Mouse (Mus musculus): ENCODE results near the gene Rpain. TPM values are rescaled to one million over a fixed set of nuclear protein-coding genes. Genes with fewer than 3 reads are reported as not detected.
A peak's percentile ranks its signal among the peaks of the same experiment; 100 is the strongest.

The Rpain gene
- 69.7 and 73.0 TPM in 2 replicates for polyA plus RNA-seq (2016; fragmentation: Nextera tagmentation; extraction: Ambion mirVana)

DNA sequence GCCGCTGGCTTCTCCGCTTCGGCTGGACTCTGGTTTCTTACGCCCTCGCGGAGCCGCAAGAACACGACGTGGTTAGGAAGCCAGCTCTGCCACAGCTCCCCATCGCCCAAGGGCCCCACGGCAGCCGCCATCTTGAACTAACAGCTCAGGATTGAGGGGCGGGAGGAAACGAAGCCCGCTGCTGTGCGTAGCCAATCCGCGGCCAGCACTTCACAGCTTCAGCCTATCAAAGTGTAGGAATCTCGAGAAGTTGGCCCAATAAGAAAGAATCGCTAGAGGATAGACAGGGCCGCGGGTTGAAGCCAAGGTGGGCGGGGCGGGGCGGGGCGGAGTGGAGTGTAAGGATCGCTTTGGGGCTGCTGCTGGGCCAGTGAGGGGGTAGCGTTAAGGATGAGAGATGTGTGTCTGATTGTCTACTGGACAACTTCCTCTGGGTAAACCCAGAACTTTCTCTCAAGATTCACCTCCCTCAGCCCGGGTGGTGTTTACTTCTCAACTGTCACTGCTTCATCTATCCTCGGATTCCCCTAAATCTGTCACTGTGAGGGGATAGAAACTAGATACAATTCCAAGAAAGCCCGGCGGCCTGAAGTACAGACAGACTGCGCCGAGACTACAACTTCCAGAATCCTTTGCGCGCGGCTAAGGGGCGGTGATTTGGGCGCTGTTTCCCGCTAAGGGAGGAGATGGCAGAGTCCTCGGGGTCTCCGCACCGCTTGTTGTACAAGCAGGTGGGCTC lies at the start of gene Rpain, which contains the start of gene Nup88:
Rpain (plus strand) TSS at position 393 of the 739 bp plus-strand sequence.
Nup88 (minus strand) TSS at position 153 of the 739 bp plus-strand sequence.
- WGBS: under 1% methylated on average over 43 of the region's 43 CpGs
- H3K4me1 ChIP-seq: peaks cover 12% of the 10 kb centered on the region
- no peaks in the 10 kb centered on the region for H3K27me3 ChIP-seq (replicated peaks)
- peak within 1 kb of the TSS; percentile 88 for H3K4me2 ChIP-seq (replicated peaks)
- no peaks in the 10 kb centered on the region for H3K9me3 ChIP-seq
- peaks cover 33% of the 10 kb centered on the region for H3K36me3 ChIP-seq
- peak within 1 kb of the TSS; percentile 59 for H3K27ac ChIP-seq
- peak; percentile 99 for ATAC-seq (ENCODE audit: low FRiP score, low read depth)
- peak within 1 kb of the TSS; percentile 82 for H3K4me3 ChIP-seq
- peak within 1 kb of the TSS; percentile 89 for H3K9ac ChIP-seq

DNA sequence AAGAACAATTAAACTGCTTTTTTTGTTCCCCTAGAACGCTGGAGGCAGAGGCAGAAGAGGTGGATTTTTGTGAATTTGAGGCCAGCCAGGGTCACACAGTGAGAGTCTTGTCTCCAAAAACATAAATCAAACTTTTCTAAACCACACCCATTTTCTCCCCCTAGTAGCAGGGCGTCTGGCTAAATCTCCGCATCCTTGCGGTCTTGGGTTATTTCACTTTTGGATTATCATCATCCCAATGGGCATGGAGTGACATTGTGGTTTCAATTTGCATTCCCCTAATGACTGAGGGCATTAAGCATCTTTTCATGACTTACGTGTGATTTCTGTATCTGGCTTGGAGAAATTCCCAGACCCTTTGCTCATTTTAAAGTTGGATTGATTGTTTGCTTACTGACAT lies 38.6 kb upstream of the Rpain start:
- no peak overlapping the region for H3K27ac ChIP-seq
- 76% methylated on average over 5 of the region's 5 CpGs for WGBS
- H3K9me3 ChIP-seq: no peaks in the 10 kb centered on the region
- ATAC-seq (ENCODE audit: low FRiP score, low read depth): no peak
- H3K36me3 ChIP-seq: peaks cover 31% of the 10 kb centered on the region
- H3K9ac ChIP-seq: no peak overlapping the region
- H3K4me2 ChIP-seq (replicated peaks): no peak overlapping the region
- no peak overlapping the region for H3K4me3 ChIP-seq
- H3K27me3 ChIP-seq (replicated peaks): no peaks in the 10 kb centered on the region
- no peaks in the 10 kb centered on the region for H3K4me1 ChIP-seq

GRCm38 (mm10) chr11:70935316-70935715 lies 34.7 kb upstream of the Rpain start:
- Histone ChIP-seq H3K9ac (no peak overlapping the region), H3K4me2 (replicated peaks) (no peak overlapping the region), H3K4me1 (no peaks in the 10 kb centered on the region), H3K27me3 (replicated peaks) (no peaks in the 10 kb centered on the region), H3K27ac (no peak overlapping the region), H3K36me3 (peaks cover 59% of the 10 kb centered on the region), H3K9me3 (no peaks in the 10 kb centered on the region), H3K4me3 (no peak overlapping the region)
- 91% methylated on average over 7 of the region's 7 CpGs for WGBS
- ATAC-seq (ENCODE audit: low FRiP score, low read depth): no peak

DNA sequence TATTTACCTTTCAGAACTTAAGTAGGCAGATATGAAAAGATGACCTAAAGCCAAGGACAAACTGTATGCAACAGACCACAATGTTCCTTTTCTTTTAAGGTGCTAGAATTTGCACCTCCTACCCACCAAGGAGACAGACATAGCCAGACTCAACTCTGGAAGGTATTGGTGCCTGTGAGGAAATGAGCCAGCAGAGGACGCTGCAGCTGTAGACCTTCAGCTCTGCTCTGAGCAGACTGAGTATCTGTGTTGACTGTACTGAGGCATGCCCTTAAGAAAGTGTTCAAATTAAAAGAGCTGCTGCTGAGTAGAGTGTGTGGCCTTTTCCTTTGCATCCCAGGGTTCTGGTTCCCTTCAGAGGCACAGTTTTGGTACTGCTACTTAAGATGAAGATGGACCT lies 27.4 kb upstream of the Rpain start:
- Histone ChIP-seq H3K9me3 (no peaks in the 10 kb centered on the region), H3K4me2 (replicated peaks) (no peak overlapping the region), H3K9ac (no peak overlapping the region), H3K4me3 (no peak overlapping the region), H3K36me3 (peaks cover 82% of the 10 kb centered on the region), H3K27ac (no peak overlapping the region), H3K4me1 (no peaks in the 10 kb centered on the region), H3K27me3 (replicated peaks) (no peaks in the 10 kb centered on the region)
- no peak for ATAC-seq (ENCODE audit: low FRiP score, low read depth)
- 86% methylated on average over 1 of the region's 1 CpGs for WGBS

DNA sequence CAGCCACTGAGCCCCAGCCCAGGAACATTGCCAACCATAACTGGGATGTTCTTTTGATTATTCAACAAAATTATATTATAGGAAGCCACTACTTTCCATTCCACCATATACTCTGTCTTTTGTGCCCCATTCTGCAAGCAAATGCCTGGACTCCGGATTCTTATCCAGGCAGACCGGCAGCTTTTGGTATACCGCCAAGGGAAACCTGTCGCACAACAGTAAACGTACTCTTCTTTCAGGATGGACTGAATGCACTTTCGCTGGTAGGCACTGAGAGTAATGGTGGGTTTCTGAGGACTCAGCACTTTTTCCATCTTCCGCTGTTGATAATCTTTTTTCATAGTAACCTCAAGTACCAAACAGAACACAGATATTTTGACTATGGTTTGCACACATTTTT lies 26.4 kb upstream of the Rpain start:
- 93% methylated on average over 7 of the region's 7 CpGs for WGBS
- H3K4me2 ChIP-seq (replicated peaks): no peak overlapping the region
- H3K4me1 ChIP-seq: no peaks in the 10 kb centered on the region
- no peak overlapping the region for H3K9ac ChIP-seq
- no peak overlapping the region for H3K27ac ChIP-seq
- peaks cover 83% of the 10 kb centered on the region for H3K36me3 ChIP-seq
- H3K27me3 ChIP-seq (replicated peaks): no peaks in the 10 kb centered on the region
- no peak overlapping the region for H3K4me3 ChIP-seq
- H3K9me3 ChIP-seq: no peaks in the 10 kb centered on the region
- no peak for ATAC-seq (ENCODE audit: low FRiP score, low read depth)

DNA sequence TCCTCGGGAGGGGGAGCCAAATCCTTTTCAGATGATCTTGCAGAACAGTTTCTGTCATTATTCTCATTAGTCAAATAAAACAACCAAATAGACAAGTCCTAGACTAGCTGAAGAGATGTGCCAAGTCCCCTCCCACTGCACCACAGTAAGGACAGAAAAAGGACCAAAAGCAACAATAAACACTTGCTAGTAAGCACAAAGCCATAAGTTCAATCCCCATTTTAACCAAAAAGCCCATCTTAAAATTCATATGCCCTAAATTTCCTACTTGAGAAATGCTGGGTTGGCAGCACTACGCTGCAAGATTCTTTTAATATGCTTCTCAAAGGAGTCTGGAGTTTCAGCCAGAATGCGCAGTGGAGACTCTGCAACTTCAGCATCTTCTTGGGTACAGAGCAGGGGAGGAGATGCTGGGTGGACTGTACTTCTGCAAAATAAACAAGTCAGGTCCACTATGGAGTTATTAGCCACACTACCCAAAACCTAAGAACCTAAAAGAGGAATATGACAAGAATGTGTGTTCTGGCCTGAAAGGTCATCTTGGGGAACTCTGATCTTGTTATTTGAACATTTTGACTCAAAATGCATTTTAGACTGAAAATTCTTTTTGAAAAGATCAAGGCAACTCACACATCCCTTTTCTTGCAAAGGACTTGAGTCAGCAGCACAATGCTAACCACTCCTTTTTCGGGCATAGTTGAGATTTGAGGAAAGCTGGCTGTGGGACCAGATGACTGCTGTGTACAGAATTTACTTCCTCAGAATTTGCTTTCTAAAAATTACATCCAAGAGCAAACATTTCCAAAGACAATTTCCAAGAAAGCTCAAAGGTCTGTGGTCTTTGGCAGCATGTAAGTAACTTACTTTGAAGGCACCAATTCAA lies 24.8 kb upstream of the Rpain start:
- Histone ChIP-seq H3K9me3 (no peaks in the 10 kb centered on the region), H3K9ac (no peak overlapping the region), H3K27me3 (replicated peaks) (no peaks in the 10 kb centered on the region), H3K4me2 (replicated peaks) (no peak overlapping the region), H3K36me3 (peaks cover 88% of the 10 kb centered on the region), H3K27ac (no peak overlapping the region), H3K4me1 (no peaks in the 10 kb centered on the region), H3K4me3 (no peak overlapping the region)
- ATAC-seq (ENCODE audit: low FRiP score, low read depth): no peak
- 94% methylated on average over 4 of the region's 4 CpGs for WGBS

GRCm38 (mm10) chr11:70954711-70955110 lies 15.3 kb upstream of the Rpain start:
- Histone ChIP-seq H3K9me3 (no peaks in the 10 kb centered on the region), H3K36me3 (peaks cover 89% of the 10 kb centered on the region), H3K27me3 (replicated peaks) (no peaks in the 10 kb centered on the region), H3K27ac (no peak overlapping the region), H3K9ac (no peak overlapping the region), H3K4me2 (replicated peaks) (no peak overlapping the region), H3K4me1 (no peaks in the 10 kb centered on the region), H3K4me3 (no peak overlapping the region)
- no peak for ATAC-seq (ENCODE audit: low FRiP score, low read depth)
- 91% methylated on average over 4 of the region's 4 CpGs for WGBS

DNA sequence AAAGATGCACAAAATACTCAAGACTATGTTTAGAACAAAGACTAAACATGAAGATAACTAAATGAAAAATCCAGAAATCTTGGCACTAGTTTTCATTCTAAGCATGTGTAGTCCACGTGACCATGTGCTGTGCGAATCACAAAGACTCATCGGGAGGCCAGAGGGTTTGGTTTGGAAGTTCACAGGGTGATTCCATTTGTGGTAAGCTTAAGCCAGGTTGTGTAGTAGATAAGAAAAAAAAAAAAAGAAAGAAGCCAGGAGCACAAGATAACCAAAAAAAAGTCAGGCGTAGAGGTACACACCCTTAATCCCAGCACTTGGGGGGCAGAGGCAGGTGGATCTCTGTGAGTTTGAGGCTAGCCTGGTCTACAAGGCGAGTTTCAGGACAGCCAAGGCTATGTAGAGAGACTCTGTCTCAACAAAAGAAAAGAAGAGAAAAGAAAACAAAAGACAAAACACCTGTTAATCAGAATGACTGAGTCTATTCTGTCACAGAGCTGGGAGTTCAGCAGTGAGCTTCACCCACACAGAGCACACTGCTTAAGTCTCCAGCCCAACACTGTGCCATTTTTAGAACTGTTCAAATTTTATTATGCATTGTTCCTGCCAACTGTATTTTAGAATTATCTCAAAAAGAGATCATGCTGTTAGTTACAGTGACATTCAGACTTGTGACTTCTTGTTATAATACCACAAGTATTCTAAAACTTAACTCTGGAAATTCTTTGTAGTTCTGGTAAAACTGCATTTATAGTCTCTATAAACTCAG lies 9.0 kb upstream of the Rpain start:
- no peak overlapping the region for H3K9ac ChIP-seq
- no peaks in the 10 kb centered on the region for H3K27me3 ChIP-seq (replicated peaks)
- peaks cover 91% of the 10 kb centered on the region for H3K36me3 ChIP-seq
- H3K27ac ChIP-seq: no peak overlapping the region
- 91% methylated on average over 5 of the region's 5 CpGs for WGBS
- no peaks in the 10 kb centered on the region for H3K4me1 ChIP-seq
- no peak overlapping the region for H3K4me3 ChIP-seq
- H3K9me3 ChIP-seq: no peaks in the 10 kb centered on the region
- no peak overlapping the region for H3K4me2 ChIP-seq (replicated peaks)
- ATAC-seq (ENCODE audit: low FRiP score, low read depth): no peak

GRCm38 (mm10) chr11:70964222-70964907 lies 5.6 kb upstream of the Rpain start:
- H3K36me3 ChIP-seq: peaks cover 67% of the 10 kb centered on the region
- H3K9me3 ChIP-seq: no peaks in the 10 kb centered on the region
- no peaks in the 10 kb centered on the region for H3K27me3 ChIP-seq (replicated peaks)
- ATAC-seq (ENCODE audit: low FRiP score, low read depth): no peak
- no peak overlapping the region for H3K4me3 ChIP-seq
- 79% methylated on average over 4 of the region's 4 CpGs for WGBS
- H3K9ac ChIP-seq: no peak overlapping the region
- H3K27ac ChIP-seq: no peak overlapping the region
- H3K4me1 ChIP-seq: peaks cover 8% of the 10 kb centered on the region
- H3K4me2 ChIP-seq (replicated peaks): no peak overlapping the region

DNA sequence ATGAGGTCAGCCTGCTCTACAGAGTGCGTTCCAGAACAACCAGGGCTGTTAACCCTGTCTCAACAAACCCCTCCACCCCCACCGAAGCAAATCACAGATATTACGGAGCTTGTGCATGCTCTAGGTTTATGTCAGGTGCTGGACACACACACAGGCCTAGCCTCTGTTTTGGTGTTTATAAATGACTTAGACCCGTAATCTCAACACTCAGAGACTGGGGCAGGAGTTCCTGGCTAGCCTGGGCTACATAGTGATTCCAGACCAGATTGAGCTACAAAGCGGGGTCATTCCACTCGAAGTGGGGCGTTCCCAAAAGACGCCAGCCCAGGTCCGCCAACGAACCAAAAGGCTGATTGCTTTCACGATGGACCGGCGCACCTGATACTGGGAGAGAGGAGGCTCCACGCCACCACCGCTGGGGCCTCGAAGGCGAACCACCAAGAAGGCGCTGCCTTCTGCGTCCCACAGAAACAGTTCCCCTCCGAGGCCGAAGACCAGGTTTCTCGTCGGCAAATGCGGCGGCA lies 680 bp upstream of the Rpain start:
- Histone ChIP-seq H3K4me2 (replicated peaks) (peak overlapping the region; percentile 88), H3K4me1 (peaks cover 12% of the 10 kb centered on the region), H3K36me3 (peaks cover 34% of the 10 kb centered on the region), H3K27me3 (replicated peaks) (no peaks in the 10 kb centered on the region), H3K27ac (peak overlapping the region; percentile 51; the same call in 1 of the 2 replicates), H3K9ac (peak overlapping the region; percentile 89), H3K9me3 (no peaks in the 10 kb centered on the region), H3K4me3 (peak overlapping the region; percentile 82)
- WGBS: under 1% methylated on average over 25 of the region's 25 CpGs
- peak; percentile 19 for ATAC-seq (ENCODE audit: low FRiP score, low read depth)
